In the genomic region with DNA sequence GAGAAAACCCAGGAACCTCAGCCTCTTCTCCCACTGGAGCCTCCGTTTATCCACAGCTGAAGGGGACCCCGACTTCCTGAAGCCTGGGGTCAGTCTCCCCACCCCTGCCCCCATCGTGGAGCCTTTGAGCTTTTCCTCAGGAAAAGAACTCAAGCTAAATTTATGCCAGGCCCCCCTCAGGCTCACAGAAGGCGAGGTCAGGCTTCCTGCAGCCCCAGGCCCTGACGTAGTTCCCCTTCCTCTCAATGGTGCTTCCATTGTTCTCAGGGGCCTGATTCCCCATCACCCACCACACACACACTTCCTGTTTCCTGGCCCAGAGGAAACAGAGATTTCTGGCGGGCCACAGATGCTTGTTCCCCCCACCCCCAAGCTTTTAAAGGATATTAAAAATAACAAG, we compare ENCODE assay signal across 8 mouse cellular contexts. TPM values are rescaled to one million over a fixed set of nuclear protein-coding genes. Genes with fewer than 3 reads are reported as not detected.
A peak's percentile ranks its signal among the peaks of the same experiment; 100 is the strongest.
DNase-seq lines count a peak whose midpoint lies in the region; ATAC-seq lines count a peak whose summit lies in the region.

No protein-coding gene starts in this region.

- peak overlapping the region; percentile 40 for H3K4me2 ChIP-seq in heart, embryonic 14.5 days (ENCODE audit: low read length)

- H3K4me1 ChIP-seq in heart, embryonic 14.5 days (ENCODE audit: control insufficient read depth in 2 of 2, insufficient read depth in 2 of 2, low read length in 2 of 2), result peaks cover 40 to 45% of the 10 kb centered on the region in 2 experiments

- no peaks in the 10 kb centered on the region for H3K9me3 ChIP-seq in heart, embryonic 14.5 days (ENCODE audit: control insufficient read depth, low read length)

- peak; percentile 72 for ATAC-seq in heart, embryonic 14.5 days (ENCODE audit: insufficient number of reproducible peaks, insufficient read depth, low FRiP score, low read depth)
- ATAC-seq in megakaryocyte progenitor cell, adult 5-6 weeks (replicated peaks; ENCODE audit: poor library complexity), result peak; percentile 56

- H3K4me3 ChIP-seq in heart, embryonic 14.5 days (ENCODE audit: control insufficient read depth in 1 of 2, insufficient read depth in 1 of 2, low read depth in 1 of 2, low read length in 2 of 2), result no peak overlapping the region

- no peaks in the 10 kb centered on the region for H3K27me3 ChIP-seq in heart, embryonic 14.5 days (ENCODE audit: control insufficient read depth, insufficient read depth, low read length)

- 43% methylated on average over 6 of the region's 6 CpGs for WGBS in heart, embryonic 14.5 days

- peak overlapping the region; percentile 71 to 86; a peak in 3 of 4 replicates for H3K27ac ChIP-seq in heart, embryonic 14.5 days (replicated peaks in 1 of 2; ENCODE audit: control insufficient read depth in 1 of 2, insufficient read depth in 1 of 2, low read depth in 2 of 2, low read length in 2 of 2)

- no peak overlapping the region; the same call in 1 of the 2 replicates for H3K9ac ChIP-seq in heart, embryonic 14.5 days (ENCODE audit: low read length)

- peak; percentile 52 for DNase-seq in thymus, postnatal 0 days (ENCODE audit: low spot score)
- no peak for DNase-seq in thymus, postnatal 10 days (ENCODE audit: low spot score in 2 of 2)
- peak; percentile 76 to 88 for DNase-seq in kidney, postnatal 36 days
- DNase-seq in urinary bladder, postnatal 10 days (ENCODE audit: low spot score), result no peak
- DNase-seq in retina, postnatal 1 day, result no peak
- DNase-seq in spleen, adult 12 weeks (ENCODE audit: low spot score), result no peak

- H3K36me3 ChIP-seq in heart, embryonic 14.5 days (ENCODE audit: control insufficient read depth, insufficient read depth, low read length), result no peaks in the 10 kb centered on the region

RNA-seq across cellular contexts. Expression of a gene that starts 1.4 kb away (rescaled TPM):
- polyA plus RNA-seq in thymus, postnatal 0 days (2015; fragmentation: Nextera tagmentation; extraction: Ambion mirVana), result 43.6 and 50.0 TPM in 2 replicates
- 161 and 177 TPM in 2 replicates for polyA plus RNA-seq in heart, embryonic 14.5 days (2014; fragmentation: Nextera tagmentation; extraction: Ambion mirVana)
- 29.9 and 58.3 TPM in 2 replicates for total RNA-seq in megakaryocyte progenitor cell, adult 5-6 weeks (2015)
- 24.6 and 24.9 TPM in 2 replicates for total RNA-seq in megakaryocyte progenitor cell, adult 5-6 weeks (2017)

RNA-seq across cellular contexts. Expression of a gene that starts 8.1 kb away (rescaled TPM):
- polyA plus RNA-seq in thymus, postnatal 0 days (2015; fragmentation: Nextera tagmentation; extraction: Ambion mirVana), result not detected in 2 replicates
- not detected in 2 replicates for polyA plus RNA-seq in heart, embryonic 14.5 days (2014; fragmentation: Nextera tagmentation; extraction: Ambion mirVana)
- not detected in 2 replicates for total RNA-seq in megakaryocyte progenitor cell, adult 5-6 weeks (2015)
- total RNA-seq in megakaryocyte progenitor cell, adult 5-6 weeks (2017), result not detected in 2 replicates

RNA-seq across cellular contexts. Expression of a gene that starts 25.8 kb away (rescaled TPM):
- polyA plus RNA-seq in thymus, postnatal 0 days (2015; fragmentation: Nextera tagmentation; extraction: Ambion mirVana), result 14.7 and 14.9 TPM in 2 replicates
- 24.0 and 24.7 TPM in 2 replicates for polyA plus RNA-seq in heart, embryonic 14.5 days (2014; fragmentation: Nextera tagmentation; extraction: Ambion mirVana)
- total RNA-seq in megakaryocyte progenitor cell, adult 5-6 weeks (2015), result 47.8 and 50.3 TPM in 2 replicates
- 43.5 and 52.3 TPM in 2 replicates for total RNA-seq in megakaryocyte progenitor cell, adult 5-6 weeks (2017)

RNA-seq across cellular contexts. Expression of a gene that starts 49.9 kb away (rescaled TPM):
- polyA plus RNA-seq in thymus, postnatal 0 days (2015; fragmentation: Nextera tagmentation; extraction: Ambion mirVana), result 11.9 and 12.2 TPM in 2 replicates
- 13.3 and 15.2 TPM in 2 replicates for polyA plus RNA-seq in heart, embryonic 14.5 days (2014; fragmentation: Nextera tagmentation; extraction: Ambion mirVana)
- 2.8 and 4.8 TPM in 2 replicates for total RNA-seq in megakaryocyte progenitor cell, adult 5-6 weeks (2015)
- total RNA-seq in megakaryocyte progenitor cell, adult 5-6 weeks (2017), result 9.2 and 9.4 TPM in 2 replicates

Comparison
In these comparisons a context has a peak if more than half of its experiments do, and no peak if none do; other contexts are left out.
1. DNase-seq: peak in thymus, postnatal 0 days (single experiment) and kidney, postnatal 36 days (2 of 2); none in thymus, postnatal 10 days (0 of 2), urinary bladder, postnatal 10 days (single experiment), retina, postnatal 1 day (single experiment) and spleen, adult 12 weeks (single experiment).